Mouse (Mus musculus): ENCODE results near the gene Hoxc9.

Hoxc9 gene

GRCm38 (mm10) chr15:102976171-102976570 is at the start of gene Hoxc9:
Hoxc9 (plus strand) TSS chr15:102976439.
- in situ Hi-C loops (cut with MboI, MseI): no loop called here

- in situ Hi-C loops (cut with MboI, MseI): no loop called here
These were observed 49.1 kb upstream of the Hoxc9 start for GRCm38 (mm10) chr15:102927032-102927645.

- in situ Hi-C loops (cut with MboI, MseI): no loop called here
These were observed 44.4 kb upstream of the Hoxc9 start for GRCm38 (mm10) chr15:102931706-102932358.

GRCm38 (mm10) chr15:102934438-102934837 is 41.8 kb upstream of the Hoxc9 start:
- in situ Hi-C loops (cut with MboI, MseI): no loop called here

- in situ Hi-C loops (cut with MboI, MseI): no loop called here
These were observed 41.3 kb upstream of the Hoxc9 start for GRCm38 (mm10) chr15:102934897-102935296.

- in situ Hi-C loops (cut with MboI, MseI): no loop called here
These were observed 39.8 kb upstream of the Hoxc9 start, which contains the start of gene Hoxc12 for GRCm38 (mm10) chr15:102936279-102936972. Hoxc12 (plus strand) TSS chr15:102936757.

GRCm38 (mm10) chr15:102937036-102937666 is 39.1 kb upstream of the Hoxc9 start:
- in situ Hi-C loops (cut with MboI, MseI): no loop called here

- in situ Hi-C loops (cut with MboI, MseI): loop anchor here (10.0 kb wide), 1 partner anchor 1845 kb away; no protein-coding TSS in a partner anchor
These were observed 36.7 kb upstream of the Hoxc9 start for GRCm38 (mm10) chr15:102939256-102940155.

GRCm38 (mm10) chr15:102942739-102943467 is 33.3 kb upstream of the Hoxc9 start:
- in situ Hi-C loops (cut with MboI, MseI): loop anchor here (10.0 kb wide), 1 partner anchor 1848 kb away; no protein-coding TSS in a partner anchor

GRCm38 (mm10) chr15:102943468-102943813 is 32.8 kb upstream of the Hoxc9 start:
- in situ Hi-C loops (cut with MboI, MseI): loop anchor here (10.0 kb wide), 1 partner anchor 1849 kb away; no protein-coding TSS in a partner anchor

GRCm38 (mm10) chr15:102945185-102946077 is 30.8 kb upstream of the Hoxc9 start:
- in situ Hi-C loops (cut with MboI, MseI): loop anchor here (10.0 kb wide), 1 partner anchor 1851 kb away; no protein-coding TSS in a partner anchor

GRCm38 (mm10) chr15:102947276-102947675 is 29.0 kb upstream of the Hoxc9 start:
- in situ Hi-C loops (cut with MboI, MseI): loop anchor here (10.0 kb wide), 1 partner anchor 1852 kb away; no protein-coding TSS in a partner anchor

- in situ Hi-C loops (cut with MboI, MseI): loop anchor here (10.0 kb wide), 1 partner anchor 1854 kb away; no protein-coding TSS in a partner anchor
These were observed 27.4 kb upstream of the Hoxc9 start for GRCm38 (mm10) chr15:102948842-102949241.

GRCm38 (mm10) chr15:102949696-102950095 is 26.5 kb upstream of the Hoxc9 start:
- in situ Hi-C loops (cut with MboI, MseI): loop anchor here (10.0 kb wide), 1 partner anchor 1855 kb away; no protein-coding TSS in a partner anchor

- in situ Hi-C loops (cut with MboI, MseI): no loop called here
These were observed 25.4 kb upstream of the Hoxc9 start for GRCm38 (mm10) chr15:102950877-102951276.

GRCm38 (mm10) chr15:102953561-102953960 is 22.7 kb upstream of the Hoxc9 start:
- in situ Hi-C loops (cut with MboI, MseI): no loop called here

- in situ Hi-C loops (cut with MboI, MseI): no loop called here
These were observed 21.8 kb upstream of the Hoxc9 start, which contains the start of gene Hoxc11 for GRCm38 (mm10) chr15:102954192-102955006. Hoxc11 (plus strand) TSS chr15:102954427.

- in situ Hi-C loops (cut with MboI, MseI): no loop called here
These were observed 21.2 kb upstream of the Hoxc9 start for GRCm38 (mm10) chr15:102955007-102955382.

All from regulatory T cell (primary cell).